Mouse (Mus musculus): Measurements from ENCODE around the gene Cacna2d3.

The Cacna2d3 gene

GRCm38 (mm10) chr14:29643217-29643616 lies 78.4 kb downstream of the Cacna2d3 start:
- DNase-seq (ENCODE audit: low spot score in 2 of 2) = no peak

GRCm38 (mm10) chr14:29639266-29639665 lies 82.4 kb downstream of the Cacna2d3 start:
- DNase-seq (ENCODE audit: low spot score in 2 of 2) = no peak

DNA sequence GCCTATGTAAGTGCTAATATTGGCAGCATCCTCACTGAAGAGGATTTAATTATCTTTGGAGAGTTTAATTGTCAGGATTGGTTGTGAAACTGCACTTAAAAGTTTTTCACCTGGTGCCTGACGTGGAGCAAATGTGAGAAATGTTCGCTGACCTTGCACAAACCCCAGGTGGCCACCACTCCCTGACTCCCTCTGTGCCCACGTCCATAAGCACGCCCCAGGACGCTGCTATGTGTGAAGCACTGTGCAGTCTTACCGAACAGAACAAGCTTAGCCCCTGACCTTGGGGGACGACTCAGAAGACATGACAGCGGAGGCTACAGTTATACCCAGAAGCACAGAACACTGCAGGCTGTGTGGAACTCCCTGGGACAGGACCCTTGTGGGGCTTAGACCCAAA lies 93.5 kb downstream of the Cacna2d3 start:
- no peak for DNase-seq (ENCODE audit: low spot score in 2 of 2)

- DNase-seq (ENCODE audit: low spot score in 2 of 2) = no peak
These were observed 109.2 kb downstream of the Cacna2d3 start for GRCm38 (mm10) chr14:29612436-29612835.

DNA sequence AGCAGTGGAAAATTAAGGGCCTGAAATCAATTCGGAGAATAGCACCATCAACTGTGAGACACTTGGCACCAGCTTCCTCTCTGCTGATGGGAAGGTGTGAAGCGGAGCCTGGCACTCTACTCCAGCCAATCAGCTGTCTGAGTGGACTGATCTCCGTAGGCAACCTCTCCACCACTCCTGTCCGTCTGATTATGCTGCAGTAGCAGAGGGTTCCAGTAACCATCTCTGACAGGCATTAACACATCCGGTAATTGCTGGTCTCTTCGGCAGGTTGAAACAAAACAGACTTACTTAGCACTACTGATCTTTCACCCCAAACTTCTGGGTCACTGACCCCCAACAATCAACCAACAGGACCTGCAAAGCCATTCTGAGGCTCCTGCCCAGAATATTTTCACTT lies 112.9 kb downstream of the Cacna2d3 start:
- DNase-seq (ENCODE audit: low spot score in 2 of 2) = no peak

DNA sequence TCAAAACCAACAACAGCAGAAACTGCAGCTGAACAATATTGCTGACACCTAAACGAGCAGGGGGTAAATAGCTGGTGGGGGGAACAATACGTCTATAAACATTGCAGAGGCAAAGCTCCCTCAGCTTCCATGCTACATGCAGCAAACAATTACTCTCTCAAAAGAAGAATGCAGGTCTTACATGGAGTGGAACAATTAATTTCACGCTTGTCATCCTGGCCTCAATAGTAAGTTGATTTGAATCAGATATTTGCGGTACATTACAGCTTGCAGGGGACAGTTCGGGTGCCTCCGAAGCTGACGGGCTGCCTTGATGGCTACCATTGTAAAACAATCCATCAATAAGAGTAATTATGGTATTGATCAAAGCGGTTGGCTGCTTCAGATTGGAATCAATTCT lies 122.2 kb downstream of the Cacna2d3 start:
- no peak for DNase-seq (ENCODE audit: low spot score in 2 of 2)

GRCm38 (mm10) chr14:29592896-29593295 lies 128.8 kb downstream of the Cacna2d3 start:
- no peak for DNase-seq (ENCODE audit: low spot score in 2 of 2)

- DNase-seq (ENCODE audit: low spot score in 2 of 2) = no peak
These were observed 132.0 kb downstream of the Cacna2d3 start for GRCm38 (mm10) chr14:29589628-29590027.

DNA sequence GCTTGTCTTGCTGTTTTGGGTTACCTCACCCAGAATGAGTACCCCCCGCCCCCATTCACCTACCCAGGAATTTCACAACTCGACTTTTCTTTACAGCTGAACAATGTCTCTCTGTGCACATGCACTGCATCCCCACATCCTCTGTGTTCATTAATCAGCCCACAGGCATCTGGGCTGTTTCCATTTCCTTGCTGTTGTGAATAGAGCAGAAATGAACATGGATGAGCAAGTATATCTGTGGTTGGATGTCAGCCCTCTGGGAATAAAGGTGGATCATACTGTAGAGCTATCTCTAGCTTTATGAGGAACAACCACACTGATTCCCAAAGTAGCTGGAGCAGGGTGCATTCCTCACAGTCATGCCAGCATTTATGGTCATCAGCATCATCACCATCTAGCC lies 139.7 kb downstream of the Cacna2d3 start:
- no peak for DNase-seq (ENCODE audit: low spot score in 2 of 2)

GRCm38 (mm10) chr14:29577786-29578185 lies 143.9 kb downstream of the Cacna2d3 start:
- no peak for DNase-seq (ENCODE audit: low spot score in 2 of 2)

- no peak for DNase-seq (ENCODE audit: low spot score in 2 of 2)
These were observed 146.1 kb downstream of the Cacna2d3 start for GRCm38 (mm10) chr14:29575551-29575950.

GRCm38 (mm10) chr14:29562704-29563103 lies 159.0 kb downstream of the Cacna2d3 start:
- no peak for DNase-seq (ENCODE audit: low spot score in 2 of 2)

GRCm38 (mm10) chr14:29561122-29561834 lies 160.4 kb downstream of the Cacna2d3 start:
- no peak for DNase-seq (ENCODE audit: low spot score in 2 of 2)

DNA sequence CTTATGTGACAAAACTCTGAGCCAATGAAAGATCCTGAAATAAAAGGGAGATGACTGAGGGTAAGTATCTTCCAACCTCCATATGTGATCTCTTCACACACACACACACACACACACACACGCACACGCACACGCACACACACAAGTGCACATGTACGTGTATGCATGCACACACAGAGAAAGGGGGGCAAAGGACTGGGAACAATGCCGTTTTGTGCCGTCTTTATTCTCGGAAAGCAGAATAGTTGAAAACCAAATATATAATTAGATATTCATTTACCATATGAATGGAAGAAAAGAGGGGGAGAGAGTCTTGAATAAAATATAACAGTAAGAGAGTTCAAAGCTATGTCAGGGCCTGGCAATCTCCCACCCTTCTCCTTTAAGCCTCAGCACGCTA lies 163.2 kb downstream of the Cacna2d3 start:
- DNase-seq (ENCODE audit: low spot score in 2 of 2) = no peak

DNA sequence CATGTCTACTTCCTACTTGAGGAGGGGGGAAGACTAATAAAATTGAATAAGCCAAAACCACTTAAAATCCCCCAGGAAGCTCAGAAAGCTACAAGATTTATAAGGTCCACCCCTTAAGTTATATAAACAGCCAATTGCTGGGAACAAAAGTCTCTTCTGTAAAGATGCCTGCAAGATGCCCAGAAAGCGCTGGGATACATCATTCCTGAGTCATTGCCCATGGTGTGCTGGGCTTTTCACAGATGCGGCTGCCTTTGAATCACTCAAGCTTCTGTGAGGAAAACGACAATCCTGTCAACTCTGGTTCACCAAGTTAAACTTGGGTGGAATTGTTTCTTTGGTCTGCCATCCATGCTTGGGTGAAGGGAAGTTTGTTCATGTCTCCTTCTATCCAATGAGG lies 165.5 kb downstream of the Cacna2d3 start:
- no peak for DNase-seq (ENCODE audit: low spot score in 2 of 2)

- no peak for DNase-seq (ENCODE audit: low spot score in 2 of 2)
These were observed 169.2 kb downstream of the Cacna2d3 start for GRCm38 (mm10) chr14:29552471-29552870.

GRCm38 (mm10) chr14:29548646-29549045 lies 173.0 kb downstream of the Cacna2d3 start:
- DNase-seq (ENCODE audit: low spot score in 2 of 2) = no peak

DNA sequence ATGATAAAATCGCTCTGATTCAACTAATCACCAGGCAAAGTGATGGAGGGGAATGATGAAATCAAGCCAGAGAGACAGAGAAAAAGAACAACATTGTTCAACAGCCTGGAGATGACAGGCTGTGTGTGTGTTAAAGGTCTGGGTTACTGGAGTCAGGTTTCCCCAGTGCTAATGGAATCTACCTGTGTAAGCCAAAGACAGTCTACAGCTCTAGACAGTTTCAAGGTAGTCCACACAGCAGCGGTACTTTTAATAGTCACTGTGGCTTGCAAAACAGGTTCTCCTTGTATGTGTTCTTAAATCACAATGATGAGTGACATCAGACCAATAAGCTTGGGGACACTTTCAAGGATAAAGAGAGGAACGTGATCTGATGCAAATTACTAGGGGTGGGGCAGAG lies 191.1 kb downstream of the Cacna2d3 start:
- DNase-seq (ENCODE audit: low spot score in 2 of 2) = no peak

- no peak for DNase-seq (ENCODE audit: low spot score in 2 of 2)
These were observed 193.0 kb downstream of the Cacna2d3 start for GRCm38 (mm10) chr14:29528696-29529095.

DNA sequence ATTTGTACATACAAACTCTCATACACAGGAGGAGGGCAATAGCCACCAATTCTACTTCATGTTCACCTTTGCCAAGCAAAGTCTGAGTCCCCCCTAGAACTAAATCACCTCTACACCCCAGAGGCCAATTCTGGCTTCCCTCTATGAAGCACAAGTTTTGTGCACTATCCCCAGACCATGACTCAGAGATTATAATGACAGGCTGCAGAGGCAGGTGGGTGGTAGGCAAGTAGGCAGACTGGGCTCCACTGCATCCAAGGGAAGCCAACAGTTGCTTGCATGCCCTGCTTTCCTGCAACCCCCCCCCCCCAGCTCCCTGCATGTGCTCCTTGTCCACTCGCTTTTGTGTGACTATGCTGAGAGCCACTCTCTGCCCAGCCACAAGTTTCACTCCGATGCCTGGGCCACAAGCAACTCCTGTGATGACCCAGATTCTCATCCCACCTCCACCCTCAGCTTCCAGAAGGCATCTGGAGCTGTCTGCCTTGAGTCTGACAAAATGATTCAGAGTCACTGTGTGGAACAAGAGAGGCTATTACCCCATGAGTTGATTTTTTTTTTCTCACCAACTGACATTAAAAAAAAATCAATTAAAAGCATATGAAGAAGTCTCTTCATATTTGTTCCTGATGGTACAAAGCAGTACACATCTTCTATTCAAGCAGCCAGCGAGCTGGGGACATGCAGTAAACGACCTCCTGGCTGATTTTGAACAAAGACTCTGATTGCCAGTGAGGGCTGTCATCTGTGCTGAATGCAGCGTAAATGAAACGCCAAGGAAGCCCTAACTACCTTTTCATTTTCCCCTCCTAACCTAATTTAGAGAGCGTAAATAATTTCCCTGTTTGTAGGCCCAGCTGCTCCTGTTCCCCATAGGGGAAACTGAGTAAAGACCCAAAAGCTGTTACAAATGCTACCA lies 201.7 kb downstream of the Cacna2d3 start:
- DNase-seq (ENCODE audit: low spot score in 2 of 2) = peak; percentile 52 to 55

DNA sequence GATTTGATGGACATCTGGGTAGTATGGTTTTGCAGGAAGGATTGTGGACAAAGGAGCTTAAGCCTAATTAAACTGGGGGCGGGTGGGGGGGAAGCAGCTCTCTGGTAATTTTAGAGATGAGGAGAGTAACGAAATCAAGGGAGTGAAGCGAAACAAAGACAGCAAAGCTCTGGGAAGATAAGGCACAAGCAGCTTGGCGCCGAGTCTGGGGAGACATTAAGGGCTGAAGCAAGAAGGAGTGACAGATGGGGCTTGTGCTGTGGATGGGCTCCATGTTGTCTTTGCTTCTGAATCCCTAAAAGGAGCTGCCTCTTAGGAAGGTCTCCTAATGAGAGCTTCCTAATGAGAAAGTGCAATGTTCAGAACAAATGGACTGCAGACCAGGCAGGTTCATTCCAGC lies 219.0 kb downstream of the Cacna2d3 start:
- no peak for DNase-seq (ENCODE audit: low spot score in 2 of 2)

- no peak for DNase-seq (ENCODE audit: low spot score in 2 of 2)
These were observed 222.9 kb downstream of the Cacna2d3 start for GRCm38 (mm10) chr14:29498546-29499290.

All from frontal cortex, postnatal 36 days (tissue).